Mouse (Mus musculus) v-Abl transformed pro-B cells (cell line): Measurements from ENCODE around the gene Mipep.

Source experiments
- in situ Hi-C, 2 experiments: fragments of 400-800 bp; cut with MboI; formaldehyde crosslinking; loops; one replicate each; pipeline ENCODE4 v1.15.1; 2025; ENCODE audit not compliant: unreplicated experiment in 2 of 2

The Mipep gene

DNA sequence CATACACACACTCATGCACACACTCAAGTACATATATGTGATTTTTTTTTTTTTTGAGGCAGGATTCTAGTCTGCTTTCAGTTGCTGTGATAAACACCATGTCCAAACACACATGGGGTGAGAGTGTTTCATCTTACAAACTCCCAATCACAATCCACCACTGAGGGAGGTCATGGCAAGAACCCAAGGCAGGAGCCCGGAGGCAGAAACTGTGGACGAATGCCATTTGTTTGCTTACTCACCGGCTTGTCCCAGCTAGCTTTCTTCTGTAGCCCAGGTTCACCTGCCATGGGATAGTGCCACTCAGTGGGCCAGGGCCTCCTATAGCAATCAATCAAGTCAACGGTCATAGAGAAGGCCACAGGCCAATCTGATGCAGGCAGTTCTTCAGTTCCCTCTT is 125.0 kb downstream of the Mipep start:
- in situ Hi-C loops, result no loop called here

DNA sequence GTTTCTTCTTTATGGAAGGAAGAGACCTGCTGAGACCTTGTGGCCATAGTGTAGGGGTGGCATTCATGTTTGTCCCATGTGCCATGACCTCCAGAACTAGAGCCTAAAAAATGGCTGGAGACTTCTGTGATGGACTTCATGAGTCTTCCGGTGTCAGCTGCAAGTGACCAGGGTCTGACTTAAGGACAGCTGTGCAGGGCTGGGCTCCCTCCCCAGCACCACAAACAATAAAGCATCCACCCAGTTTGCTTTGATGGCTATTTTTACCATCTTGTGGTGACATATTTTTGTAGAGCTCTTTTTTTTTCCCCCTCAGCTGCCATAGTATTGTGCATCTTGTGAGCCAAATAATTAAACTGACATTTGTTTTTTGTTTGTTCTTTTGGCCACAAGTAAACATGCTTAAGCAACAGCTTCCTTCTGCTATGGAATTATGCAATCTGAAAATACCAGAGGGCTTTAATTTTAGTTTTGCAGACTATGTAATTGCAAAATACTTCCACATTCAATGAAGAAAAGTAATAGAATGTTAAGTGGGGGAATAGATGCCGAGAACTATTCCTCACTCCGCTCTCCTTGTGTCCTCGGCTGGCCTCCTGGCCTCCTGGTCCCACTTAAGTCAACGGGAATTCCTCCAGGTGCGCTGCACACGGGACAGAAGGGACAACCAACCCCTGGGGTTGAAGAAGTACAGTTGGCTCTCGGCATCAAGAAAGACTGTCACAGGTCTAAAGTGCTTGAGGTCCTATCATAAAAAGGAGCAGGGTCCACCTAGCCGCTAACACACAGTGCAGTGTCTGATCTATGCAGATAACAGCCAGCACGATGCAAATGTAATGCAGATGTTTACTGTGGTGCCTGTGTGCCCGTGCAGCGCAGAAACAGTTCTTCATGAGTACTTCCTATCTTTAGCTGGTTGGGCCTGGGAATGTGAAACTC is 126.4 kb downstream of the Mipep start:
- in situ Hi-C loops, result no loop called here

GRCm38 (mm10) chr14:60912981-60913468 is 128.7 kb downstream of the Mipep start:
- in situ Hi-C loops, result no loop called here

DNA sequence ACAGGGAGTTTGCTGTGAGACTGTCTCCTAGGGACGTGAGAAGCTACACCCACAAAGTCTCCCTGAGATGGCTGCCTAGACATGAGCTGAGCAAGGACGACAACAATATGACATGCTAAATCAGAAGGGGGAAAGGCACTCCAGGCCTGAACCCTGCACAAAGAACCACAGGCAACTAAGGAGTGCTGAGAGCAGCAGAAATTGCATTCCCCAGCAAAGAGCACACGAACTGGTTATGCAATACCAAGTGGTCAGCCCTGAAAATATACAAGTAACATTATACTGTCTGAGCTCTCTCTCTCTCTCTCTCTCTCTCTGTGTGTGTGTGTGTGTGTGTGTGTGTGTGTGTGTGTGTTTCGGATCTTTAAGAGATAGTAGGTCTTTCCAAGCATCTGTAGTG is 132.3 kb downstream of the Mipep start:
- in situ Hi-C loops, result no loop called here

DNA sequence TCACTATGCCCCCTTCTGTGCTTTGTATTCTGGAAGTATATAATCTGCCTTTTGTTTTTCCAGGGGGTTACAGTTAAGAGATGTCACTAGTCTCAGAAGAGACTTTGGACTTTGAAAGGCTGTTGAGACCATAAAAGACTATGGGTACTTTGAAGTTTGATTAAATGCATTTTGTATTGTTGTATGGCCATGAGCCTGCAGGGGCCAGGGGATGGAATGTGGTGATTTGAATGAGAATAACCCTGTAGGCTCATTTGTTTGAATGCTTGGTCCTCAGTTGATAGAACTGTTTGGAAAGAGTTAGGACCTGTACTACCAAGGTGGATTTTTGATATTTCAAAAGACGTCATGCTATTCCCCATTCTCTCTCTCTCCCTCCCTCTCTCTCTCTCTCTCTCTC is 141.6 kb downstream of the Mipep start:
- in situ Hi-C loops, result no loop called here

DNA sequence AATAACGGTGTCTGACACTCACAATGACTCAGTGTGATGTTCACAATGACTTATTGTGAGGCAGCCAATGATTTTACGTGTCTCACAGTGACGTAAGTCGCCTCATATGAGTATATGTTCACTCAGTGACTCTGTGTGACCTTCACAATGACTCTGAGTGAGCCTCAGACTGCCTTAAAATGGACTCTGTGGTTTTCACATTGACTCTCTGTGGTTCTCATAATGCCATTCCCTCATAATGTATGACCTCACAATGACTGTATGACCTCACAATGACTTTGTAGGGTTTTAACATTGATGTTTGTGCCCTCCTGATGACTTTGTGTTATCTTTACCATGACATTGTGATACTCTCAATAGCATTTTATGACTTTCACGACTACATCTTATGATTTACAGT is 151.3 kb downstream of the Mipep start:
- in situ Hi-C loops, result no loop called here

DNA sequence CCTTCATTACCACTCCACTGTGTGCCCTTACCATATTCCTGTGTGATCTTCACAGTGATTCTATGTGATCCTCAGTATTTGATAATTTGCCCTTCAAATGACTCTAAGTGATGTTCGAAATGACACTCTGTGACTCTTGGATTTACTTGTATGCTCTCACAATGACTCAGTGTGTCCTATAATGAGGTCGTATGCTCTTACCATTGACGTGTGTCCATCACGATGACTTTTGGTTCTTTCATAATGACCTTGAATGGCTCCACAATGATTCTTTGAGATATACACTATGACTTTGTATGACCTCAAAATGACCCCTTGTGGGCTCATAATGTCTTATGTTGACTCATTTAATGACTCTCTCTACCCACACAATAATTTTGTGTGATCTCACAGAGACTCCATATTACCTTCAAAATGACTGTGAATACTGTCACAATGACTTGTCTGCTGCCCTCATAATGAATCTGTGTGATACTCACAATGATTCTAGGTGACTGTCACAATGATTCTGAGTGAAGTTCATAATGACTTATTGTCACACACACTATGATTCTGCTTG is 153.2 kb downstream of the Mipep start:
- in situ Hi-C loops, result no loop called here
